Comparison of ENCODE assay signal across 7 mouse cellular contexts in the genomic region with DNA sequence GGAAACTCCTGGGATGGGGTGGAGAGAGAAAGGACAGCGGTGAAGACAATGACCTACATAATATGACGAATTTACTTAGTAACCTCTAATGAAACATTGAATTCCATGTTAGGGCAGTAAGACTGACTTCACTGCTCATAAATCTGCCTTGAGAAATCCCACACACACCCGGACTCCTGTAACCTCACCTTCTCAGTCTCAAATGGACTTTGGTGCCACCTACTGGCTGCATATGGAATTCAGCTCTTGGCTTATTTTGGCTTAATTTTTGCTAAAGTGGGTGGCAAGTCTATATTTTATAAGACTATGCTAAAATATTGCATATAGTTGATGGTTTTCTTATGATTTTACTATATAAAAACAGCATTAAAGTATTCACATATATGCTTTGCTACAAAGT. TPM values are rescaled to one million over a fixed set of nuclear protein-coding genes. Genes with fewer than 3 reads are reported as not detected.
DNase-seq lines count a peak whose midpoint lies in the region; ATAC-seq and TF ChIP-seq lines count a peak whose summit lies in the region.

No protein-coding gene starts in this region.

- H3K27ac ChIP-seq in neural tube, embryonic 15.5 days (replicated peaks), result no peak overlapping the region
- H3K27ac ChIP-seq in liver, postnatal 0 days (ENCODE audit: low read depth), result no peak overlapping the region

- H3K36me3 ChIP-seq in neural tube, embryonic 15.5 days, result no peaks in the 10 kb centered on the region
- H3K36me3 ChIP-seq in liver, postnatal 0 days (replicated peaks; ENCODE audit: insufficient read depth, low read length), result no peaks in the 10 kb centered on the region

- H3K4me2 ChIP-seq in neural tube, embryonic 15.5 days, result no peak overlapping the region
- no peak overlapping the region for H3K4me2 ChIP-seq in liver, postnatal 0 days (ENCODE audit: low read depth, low read length)

- H3K9ac ChIP-seq in neural tube, embryonic 15.5 days (replicated peaks), result no peak overlapping the region
- H3K9ac ChIP-seq in liver, postnatal 0 days (replicated peaks), result no peak overlapping the region

- H3K27me3 ChIP-seq in neural tube, embryonic 15.5 days (replicated peaks), result no peaks in the 10 kb centered on the region
- H3K27me3 ChIP-seq in liver, postnatal 0 days (ENCODE audit: insufficient read depth, low read length), result no peaks in the 10 kb centered on the region

- no peak for ATAC-seq in neural tube, embryonic 15.5 days (ENCODE audit: low FRiP score)
- ATAC-seq in activated CD4-positive, CD25-positive, alpha-beta regulatory T cell, adult 4 months, result peak; percentile 68
- no peak for ATAC-seq in liver, postnatal 0 days

- no peak overlapping the region for H3K4me3 ChIP-seq in neural tube, embryonic 15.5 days (replicated peaks)
- H3K4me3 ChIP-seq in liver, postnatal 0 days (ENCODE audit: low read depth, low read length), result no peak overlapping the region

- DNase-seq in neural tube, embryonic 10.5 days (ENCODE audit: extremely low spot score, low spot score), result peak; percentile 50
- DNase-seq in cerebellum, postnatal 36 days, result peak; percentile 67 to 75
- DNase-seq in induced T-regulatory cell, adult 2 months (ENCODE audit: low read depth), result peak; percentile 89
- peak; percentile 68 for DNase-seq in liver, postnatal 0 days
- DNase-seq in retina, postnatal 7 days (ENCODE audit: low read depth, low spot score), result peak; percentile 47

- H3K4me1 ChIP-seq in neural tube, embryonic 15.5 days, result no peaks in the 10 kb centered on the region
- H3K4me1 ChIP-seq in liver, postnatal 0 days (ENCODE audit: insufficient read depth), result no peaks in the 10 kb centered on the region

- peak; percentile 83 for TF ChIP-seq CTCF in liver, postnatal 0 days (IDR thresholded peaks at IDR 0.05; ENCODE audit: low read depth)

- no peaks in the 10 kb centered on the region for H3K9me3 ChIP-seq in neural tube, embryonic 15.5 days (replicated peaks)
- no peaks in the 10 kb centered on the region for H3K9me3 ChIP-seq in liver, postnatal 0 days (ENCODE audit: low read length)

- WGBS in neural tube, embryonic 15.5 days, result 44% methylated on average over 3 of the region's 3 CpGs
- 39% methylated on average over 3 of the region's 3 CpGs for WGBS in liver, postnatal 0 days (ENCODE audit: insufficient replicate concordance)

- TF ChIP-seq EP300 in liver, postnatal 0 days (IDR thresholded peaks at IDR 0.05; ENCODE audit: low read depth), result no peak

RNA-seq across cellular contexts. Expression of a gene that starts 16.4 kb away (rescaled TPM):
- 1.3 and 1.5 TPM in 2 replicates for polyA plus RNA-seq in neural tube, embryonic 15.5 days (2015; fragmentation: Nextera tagmentation; extraction: Ambion mirVana)
- polyA plus RNA-seq in activated CD4-positive, CD25-positive, alpha-beta regulatory T cell, adult 4 months (2017; shearing (Covaris generic)), result not detected
- polyA plus RNA-seq in liver, postnatal 0 days (2015; fragmentation: Nextera tagmentation; extraction: Ambion mirVana), result 0.09 and 0.19 TPM in 2 replicates

RNA-seq across cellular contexts. Expression of a gene that starts 32.6 kb away (rescaled TPM):
- 30.2 and 33.8 TPM in 2 replicates for polyA plus RNA-seq in neural tube, embryonic 15.5 days (2015; fragmentation: Nextera tagmentation; extraction: Ambion mirVana)
- 10 to 100 TPM; 22.8 to 29.8 TPM for polyA plus RNA-seq in activated CD4-positive, CD25-positive, alpha-beta regulatory T cell, adult 4 months (2017; shearing (Covaris generic))
- polyA plus RNA-seq in liver, postnatal 0 days (2015; fragmentation: Nextera tagmentation; extraction: Ambion mirVana), result 11.1 and 11.5 TPM in 2 replicates

RNA-seq across cellular contexts. Expression of a gene that starts 47.1 kb away (rescaled TPM):
- 139 and 163 TPM in 2 replicates for polyA plus RNA-seq in neural tube, embryonic 15.5 days (2015; fragmentation: Nextera tagmentation; extraction: Ambion mirVana)
- polyA plus RNA-seq in activated CD4-positive, CD25-positive, alpha-beta regulatory T cell, adult 4 months (2017; shearing (Covaris generic)), result 10 to 100 TPM; 77.7 to 89.8 TPM
- polyA plus RNA-seq in liver, postnatal 0 days (2015; fragmentation: Nextera tagmentation; extraction: Ambion mirVana), result 59.9 and 67.3 TPM in 2 replicates
